Mouse (Mus musculus) midbrain, embryonic 11.5 days (tissue): ENCODE measurements at regions not wholly inside any gene's neighbourhood (a gene's known extent, or its start where the extent isn't known, plus 50 kb on each side); places are given as distances from the start of the nearest gene placed in this dataset.

Experiments
- ATAC-seq: fragments of 200-750 bp; cut with Nextera tagmentation; 2 replicates; pipeline ENCODE4 v1.8.0; 2017; ENCODE audit warnings: moderate TSS enrichment, moderate library complexity; ENCODE audit not compliant: low FRiP score
- DNase-seq: peaks from one replicate; pipeline ENCODE4 v3.0.0; 2015; ENCODE audit warnings: low spot score; ENCODE audit errors: missing footprints
- H3K27ac ChIP-seq: fragments of 300-500 bp; sonication (generic); 2 replicates; pipeline ENCODE4 v1.5.1; 2014; ENCODE audit warnings: low read depth, low read length
- H3K27me3 ChIP-seq: fragments of 300-500 bp; sonication (generic); 2 replicates; pipeline ENCODE4 v1.6.1; 2014; ENCODE audit warnings: mild to moderate bottlenecking, low read length, moderate library complexity, mixed read lengths; ENCODE audit not compliant: control insufficient read depth, insufficient read depth
- H3K36me3 ChIP-seq: fragments of 300-500 bp; sonication (generic); 2 replicates; pipeline ENCODE4 v1.6.1; 2014; ENCODE audit warnings: mild to moderate bottlenecking, low read length, moderate library complexity, mixed read lengths; ENCODE audit not compliant: control insufficient read depth, insufficient read depth
- H3K4me1 ChIP-seq: fragments of 300-500 bp; sonication (generic); 2 replicates; pipeline ENCODE4 v1.6.1; 2014; ENCODE audit warnings: low read length; ENCODE audit not compliant: control insufficient read depth, insufficient read depth
- H3K4me2 ChIP-seq: fragments of 300-500 bp; sonication (generic); 2 replicates; pipeline ENCODE4 v1.6.1; 2014; ENCODE audit warnings: mild to moderate bottlenecking, moderate library complexity
- H3K4me3 ChIP-seq: fragments of 300-500 bp; sonication (generic); 2 replicates; pipeline ENCODE4 v1.5.1; 2014; ENCODE audit warnings: low read depth, low read length
- H3K9ac ChIP-seq: fragments of 300-500 bp; sonication (generic); 2 replicates; pipeline ENCODE4 v1.6.1; 2014; ENCODE audit warnings: low read length
- H3K9me3 ChIP-seq: fragments of 300-500 bp; sonication (generic); 2 replicates; pipeline ENCODE4 v1.6.1; 2016; ENCODE audit warnings: low read length; ENCODE audit not compliant: control insufficient read depth
- WGBS: fragments of 180-500 bp; shearing (Covaris S2); extraction: QIAGEN DNeasy Blood & Tissue Kit; methylation state at CpG from one replicate; pipeline ENCODE4 v1.1.7; 2014; 5-methylcytosine and 5-hydroxymethylcytosine counted together

DNA sequence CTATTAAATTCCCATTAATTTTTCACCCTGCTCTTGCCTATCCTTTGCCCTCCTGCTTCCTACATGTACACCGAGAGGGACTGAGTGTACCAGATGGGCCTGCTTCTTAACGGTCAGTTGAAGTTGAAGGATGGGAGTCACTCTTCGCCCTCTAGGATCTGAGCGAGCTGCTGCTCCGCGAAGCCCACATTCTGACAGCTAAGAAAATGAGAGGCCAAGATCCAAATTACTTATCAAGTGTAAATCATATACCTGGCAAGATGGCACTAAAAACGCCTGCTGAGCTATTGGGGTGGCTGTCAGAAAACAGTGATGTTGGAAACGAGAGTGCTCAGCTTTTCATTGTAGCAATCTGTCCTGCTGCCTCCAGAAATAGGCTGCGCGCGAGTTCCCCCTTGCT lies 722.4 kb downstream of the Robo2 start:
- Histone ChIP-seq H3K4me3 (no peak overlapping the region), H3K9me3 (no peaks in the 10 kb centered on the region), H3K4me2 (no peak overlapping the region), H3K9ac (no peak overlapping the region), H3K27ac (no peak overlapping the region), H3K4me1 (no peaks in the 10 kb centered on the region), H3K27me3 (no peaks in the 10 kb centered on the region), H3K36me3 (no peaks in the 10 kb centered on the region)
- no peak for DNase-seq
- ATAC-seq, result no peak
- 85% methylated on average over 11 of the region's 11 CpGs for WGBS

DNA sequence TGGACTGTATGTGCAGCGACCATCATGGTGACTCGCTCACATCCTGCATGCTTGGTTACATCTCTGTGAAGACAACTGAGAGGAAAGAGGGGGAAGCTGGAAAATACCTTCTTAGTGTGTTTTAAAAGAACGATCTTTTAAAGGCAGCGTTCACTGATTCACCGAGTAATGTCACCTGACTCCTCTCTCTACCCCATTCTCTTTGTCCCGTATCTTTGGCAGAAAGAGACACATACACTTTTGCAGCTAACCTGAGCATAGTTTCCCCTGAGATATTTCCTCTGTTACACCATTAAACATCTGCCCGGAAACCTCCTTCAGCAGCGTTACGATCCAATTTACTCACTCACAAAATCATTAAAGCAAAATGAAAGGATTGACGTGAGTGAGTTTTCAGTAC lies 731.8 kb downstream of the Robo2 start:
- no peak overlapping the region for H3K4me2 ChIP-seq
- no peaks in the 10 kb centered on the region for H3K9me3 ChIP-seq
- no peaks in the 10 kb centered on the region for H3K36me3 ChIP-seq
- no peak overlapping the region for H3K27ac ChIP-seq
- H3K4me3 ChIP-seq, result no peak overlapping the region
- ATAC-seq (no peak), DNase-seq (peak; percentile 82)
- H3K9ac ChIP-seq, result no peak overlapping the region
- WGBS, result 70% methylated on average over 10 of the region's 10 CpGs
- H3K27me3 ChIP-seq, result no peaks in the 10 kb centered on the region
- H3K4me1 ChIP-seq, result no peaks in the 10 kb centered on the region

DNA sequence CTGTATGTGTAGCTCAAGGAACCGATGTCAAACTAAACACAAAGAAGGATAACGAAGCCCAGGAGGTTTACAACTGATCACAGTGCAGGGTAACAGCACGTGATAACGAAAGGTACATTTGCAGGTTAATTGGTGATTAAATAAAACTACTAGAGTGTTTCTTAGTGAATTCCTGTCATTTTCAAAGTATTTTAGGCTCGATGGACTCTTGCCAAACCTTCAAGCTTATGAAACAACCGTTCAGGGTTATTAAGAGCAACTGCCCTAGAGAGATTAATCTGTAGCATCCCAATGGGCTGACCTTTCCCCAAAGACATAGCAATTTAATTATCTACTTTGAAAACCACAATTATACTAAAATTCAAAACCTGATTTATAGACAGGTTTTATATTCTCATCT lies 741.1 kb downstream of the Robo2 start:
- H3K4me1 ChIP-seq, result no peaks in the 10 kb centered on the region
- 86% methylated on average over 6 of the region's 6 CpGs for WGBS
- H3K9me3 ChIP-seq, result no peaks in the 10 kb centered on the region
- no peaks in the 10 kb centered on the region for H3K36me3 ChIP-seq
- H3K27me3 ChIP-seq, result no peaks in the 10 kb centered on the region
- no peak for DNase-seq
- no peak overlapping the region for H3K27ac ChIP-seq
- ATAC-seq, result no peak
- H3K4me2 ChIP-seq, result no peak overlapping the region
- no peak overlapping the region for H3K9ac ChIP-seq
- H3K4me3 ChIP-seq, result no peak overlapping the region

DNA sequence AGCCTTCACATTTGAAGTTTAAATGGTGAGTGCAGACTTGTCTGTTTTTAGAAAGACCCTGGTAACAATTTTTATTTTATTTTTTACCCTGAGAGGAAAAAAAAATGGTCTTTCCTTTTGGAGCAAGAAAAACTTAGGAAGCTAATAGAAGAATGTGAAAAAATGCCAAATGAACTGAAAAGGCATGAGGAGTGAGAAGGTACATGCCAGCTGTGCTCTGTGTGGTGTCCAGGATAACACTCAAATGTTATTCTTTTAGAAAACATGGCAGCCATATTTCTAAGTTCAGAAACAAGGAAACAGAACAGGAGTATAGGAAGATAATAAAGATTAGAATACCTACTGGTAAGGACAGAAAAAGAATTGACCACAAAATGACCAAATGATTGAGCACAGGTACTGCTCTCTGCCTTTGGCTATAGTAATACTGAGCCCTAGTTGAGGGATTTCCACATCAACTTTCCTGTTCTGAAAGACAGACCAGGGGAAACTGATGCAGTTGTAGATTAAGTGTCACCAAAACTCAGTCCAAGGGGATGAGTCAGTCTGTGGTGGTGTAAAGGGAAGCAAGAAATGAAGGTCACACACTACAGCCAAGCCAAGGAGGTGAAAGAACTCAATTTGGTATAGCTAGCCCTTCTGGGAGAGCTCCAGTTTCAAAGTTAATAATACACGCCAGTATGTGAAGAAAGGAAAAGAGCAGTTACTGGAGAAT lies 758.5 kb downstream of the Robo2 start:
- Histone ChIP-seq H3K27ac (no peak overlapping the region), H3K36me3 (no peaks in the 10 kb centered on the region), H3K4me3 (no peak overlapping the region), H3K27me3 (no peaks in the 10 kb centered on the region), H3K9me3 (no peaks in the 10 kb centered on the region), H3K9ac (no peak overlapping the region), H3K4me1 (no peaks in the 10 kb centered on the region), H3K4me2 (no peak overlapping the region)
- ATAC-seq, result no peak
- WGBS, result 73% methylated on average over 1 of the region's 1 CpGs
- DNase-seq, result no peak

DNA sequence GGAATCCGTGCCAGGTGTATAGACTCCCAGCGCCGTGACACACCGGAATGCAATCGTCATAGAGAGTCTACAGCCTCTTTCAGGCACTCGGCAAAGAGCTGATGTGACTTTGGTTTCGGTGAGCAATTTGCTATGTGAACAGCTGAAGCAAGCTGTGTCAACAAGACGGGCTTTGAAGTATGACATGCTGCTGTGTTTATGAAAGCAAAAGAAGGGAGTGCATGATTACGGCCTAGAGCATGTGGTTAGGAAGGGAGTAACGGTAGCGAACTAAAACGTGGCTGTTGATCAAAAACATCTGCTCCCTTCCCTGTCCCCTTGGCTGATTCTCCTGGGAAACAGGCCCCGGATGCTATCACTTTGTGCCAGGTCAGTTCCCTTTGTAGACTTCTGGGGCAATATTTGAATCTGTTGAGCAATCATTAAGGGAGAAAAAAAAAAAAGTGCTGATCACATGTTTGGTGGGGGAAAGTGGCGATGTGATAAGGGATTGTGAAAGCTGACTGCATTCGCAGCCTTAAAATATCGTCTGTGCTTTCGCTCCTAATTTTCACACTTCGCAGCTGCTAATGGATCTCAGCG lies 764.3 kb downstream of the Robo2 start:
- no peaks in the 10 kb centered on the region for H3K4me1 ChIP-seq
- no peaks in the 10 kb centered on the region for H3K27me3 ChIP-seq
- no peaks in the 10 kb centered on the region for H3K36me3 ChIP-seq
- no peak overlapping the region for H3K9ac ChIP-seq
- ATAC-seq, result no peak
- 75% methylated on average over 19 of the region's 19 CpGs for WGBS
- no peaks in the 10 kb centered on the region for H3K9me3 ChIP-seq
- H3K4me2 ChIP-seq, result no peak overlapping the region
- no peak overlapping the region for H3K27ac ChIP-seq
- no peak overlapping the region for H3K4me3 ChIP-seq
- DNase-seq, result no peak

DNA sequence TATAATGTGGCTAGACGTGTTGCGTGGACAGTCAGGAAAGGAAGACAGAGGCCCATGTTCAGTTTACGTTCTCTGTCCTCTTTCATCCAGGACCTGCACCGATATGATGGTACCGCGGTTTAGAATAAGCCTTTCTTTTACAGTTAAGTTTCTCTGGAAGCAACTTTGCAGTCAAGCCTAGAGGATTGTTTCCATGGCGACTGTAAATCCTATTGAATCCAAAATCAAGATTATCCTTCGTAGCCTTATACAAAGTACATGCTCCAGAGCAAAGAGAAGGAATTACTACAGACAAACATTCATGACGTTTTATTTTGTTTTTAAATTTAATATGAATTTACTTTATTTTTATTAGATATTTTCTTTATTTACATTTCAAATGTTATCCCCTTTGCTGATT lies 798.6 kb downstream of the Robo2 start:
- DNase-seq, result no peak
- Histone ChIP-seq H3K36me3 (no peaks in the 10 kb centered on the region), H3K9ac (no peak overlapping the region), H3K9me3 (no peaks in the 10 kb centered on the region), H3K4me3 (no peak overlapping the region), H3K27ac (no peak overlapping the region), H3K4me2 (no peak overlapping the region), H3K27me3 (no peaks in the 10 kb centered on the region), H3K4me1 (no peaks in the 10 kb centered on the region; the same call in 1 of the 2 replicates)
- ATAC-seq, result no peak
- WGBS, result 77% methylated on average over 9 of the region's 9 CpGs

DNA sequence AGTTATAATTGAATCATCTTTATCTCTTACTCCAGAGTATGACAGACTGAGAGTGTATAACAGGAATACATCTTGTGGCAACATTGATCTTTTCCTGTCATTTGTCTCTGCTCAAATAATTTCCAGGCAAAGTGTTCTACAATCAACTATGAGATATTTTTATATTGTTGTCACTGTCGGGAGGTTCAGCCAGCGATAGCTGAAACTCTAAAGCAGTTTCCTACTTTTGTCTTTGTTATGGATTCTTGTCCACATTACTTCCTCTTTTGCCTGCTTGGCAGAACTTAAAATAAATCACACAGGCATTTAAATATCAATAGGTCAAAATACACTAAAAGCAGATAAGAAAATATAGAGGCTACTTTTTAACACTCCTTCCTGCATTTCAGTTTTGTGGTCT lies 820.2 kb downstream of the Robo2 start:
- Histone ChIP-seq H3K9ac (no peak overlapping the region), H3K4me2 (no peak overlapping the region), H3K36me3 (no peaks in the 10 kb centered on the region), H3K4me1 (no peaks in the 10 kb centered on the region), H3K27me3 (no peaks in the 10 kb centered on the region), H3K27ac (no peak overlapping the region), H3K9me3 (no peaks in the 10 kb centered on the region), H3K4me3 (no peak overlapping the region)
- ATAC-seq (no peak), DNase-seq (no peak)
- 80% methylated on average over 2 of the region's 2 CpGs for WGBS

DNA sequence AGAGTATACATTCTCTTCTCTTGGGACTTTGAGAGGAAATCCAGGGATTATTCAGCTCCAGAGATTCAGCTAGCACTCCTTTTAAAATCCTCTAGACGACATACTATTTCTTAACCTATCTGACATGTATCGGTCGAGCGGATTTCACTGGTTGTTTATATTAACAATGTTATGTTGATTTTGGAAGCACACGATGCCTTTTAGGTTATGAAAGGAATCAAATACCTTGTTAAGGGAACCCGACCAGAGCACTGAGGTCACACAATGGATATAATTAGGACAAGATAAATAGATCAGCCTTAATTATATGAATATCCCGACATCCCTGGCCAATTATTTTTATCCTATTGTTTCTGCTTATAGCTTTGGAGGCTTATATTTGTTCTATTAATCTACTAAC lies 850.4 kb downstream of the Robo2 start:
- no peak overlapping the region for H3K9ac ChIP-seq
- 79% methylated on average over 7 of the region's 7 CpGs for WGBS
- no peak overlapping the region for H3K27ac ChIP-seq

DNA sequence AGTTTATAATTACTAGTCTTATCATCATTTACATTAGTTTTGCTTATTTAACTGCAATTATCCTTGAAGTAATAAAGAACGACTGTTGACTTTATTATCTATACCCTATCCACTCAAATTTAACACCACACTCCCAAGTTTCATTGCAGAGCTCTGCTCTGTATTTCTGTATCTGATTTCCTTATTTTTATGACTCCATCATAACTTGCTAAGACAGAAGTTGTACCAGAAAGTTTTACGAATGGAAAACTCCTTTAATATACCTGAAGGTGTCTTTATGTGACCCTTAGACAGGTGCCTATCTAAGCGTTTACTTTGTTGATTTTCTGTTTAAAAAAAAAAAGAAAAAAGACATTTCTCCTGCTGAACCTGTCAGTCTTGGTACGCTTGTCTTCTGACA lies 854.7 kb downstream of the Robo2 start:
- Histone ChIP-seq H3K9ac (no peak overlapping the region), H3K4me2 (no peak overlapping the region), H3K27ac (no peak overlapping the region), H3K4me3 (no peak overlapping the region), H3K9me3 (no peaks in the 10 kb centered on the region), H3K4me1 (no peaks in the 10 kb centered on the region), H3K36me3 (no peaks in the 10 kb centered on the region), H3K27me3 (no peaks in the 10 kb centered on the region)
- 91% methylated on average over 4 of the region's 4 CpGs for WGBS
- no peak for ATAC-seq
- DNase-seq, result no peak

More for the DNA sequence above, 850.4 kb downstream of the Robo2 start:
- ATAC-seq (no peak), DNase-seq (no peak)
- no peak overlapping the region for H3K4me2 ChIP-seq
- no peaks in the 10 kb centered on the region for H3K36me3 ChIP-seq
- H3K4me3 ChIP-seq, result no peak overlapping the region
- no peaks in the 10 kb centered on the region for H3K9me3 ChIP-seq
- no peaks in the 10 kb centered on the region for H3K4me1 ChIP-seq
- H3K27me3 ChIP-seq, result no peaks in the 10 kb centered on the region
